Mouse (Mus musculus) heart, adult 2 months (tissue): Measurements from ENCODE around the gene Cacna1d. TPM values are rescaled to one million over a fixed set of nuclear protein-coding genes. Genes with fewer than 3 reads are reported as not detected.
A peak's percentile ranks its signal among the peaks of the same experiment; 100 is the strongest.

Source experiments
- DNase-seq, 2 experiments: peaks; one replicate each; pipeline ENCODE4 v3.0.0; 2021
- H3K27ac ChIP-seq: fragments of 200-600 bp; 2 replicates; pipeline ENCODE4 v1.8.1; 2022
- H3K27me3 ChIP-seq: fragments of 200-500 bp; 2 replicates; pipeline ENCODE4 v1.6.1; 2012; ENCODE audit warnings: mild to moderate bottlenecking, low read length, inconsistent platforms, mixed read lengths; ENCODE audit not compliant: control insufficient read depth, insufficient read depth
- H3K36me3 ChIP-seq: fragments of 200-500 bp; 2 replicates; pipeline ENCODE4 v1.6.1; 2012; ENCODE audit warnings: low read length, inconsistent platforms; ENCODE audit not compliant: control insufficient read depth, insufficient read depth
- H3K4me1 ChIP-seq: fragments of 200-500 bp; 2 replicates; pipeline ENCODE4 v1.6.1; 2011; ENCODE audit warnings: low read length; ENCODE audit not compliant: control insufficient read depth, insufficient read depth
- H3K4me3 ChIP-seq: fragments of 200-600 bp; 2 replicates; pipeline ENCODE4 v1.8.1; 2022
- H3K79me2 ChIP-seq: fragments of 200-500 bp; replicated peaks from 2 replicates; pipeline ENCODE4 v1.6.1; 2012; ENCODE audit warnings: mild to moderate bottlenecking, inconsistent platforms, low read length, moderate library complexity, mixed read lengths; ENCODE audit not compliant: control insufficient read depth, insufficient read depth
- H3K9ac ChIP-seq: fragments of 200-500 bp; 2 replicates; pipeline ENCODE4 v1.6.1; 2012; ENCODE audit warnings: low read depth, mild to moderate bottlenecking, control low read depth, inconsistent platforms, low read length, mixed read lengths
- CTCF ChIP-seq: fragments of 200-600 bp; IDR thresholded peaks from 2 replicates; pipeline ENCODE4 v1.8.1; 2022; ENCODE audit warnings: antibody characterized with exemption, mild to moderate bottlenecking, moderate library complexity
- EP300 ChIP-seq: fragments of 200-500 bp; IDR thresholded peaks from 2 replicates; pipeline ENCODE4 v1.6.1; 2011; ENCODE audit warnings: low read depth, low read length, control low read depth; ENCODE audit not compliant: insufficient read depth
- POLR2A ChIP-seq: fragments of 200-500 bp; IDR thresholded peaks from 2 replicates; pipeline ENCODE4 v1.6.1; 2011; ENCODE audit warnings: mild to moderate bottlenecking, low read depth, low read length, control low read depth; ENCODE audit not compliant: insufficient read depth
- WGBS: fragments of 180-500 bp; shearing (Covaris S2); methylation state at CpG from one replicate; pipeline ENCODE4 v1.1.7; 2018; 5-methylcytosine and 5-hydroxymethylcytosine counted together
- intact Hi-C: fragments of 180-260 bp; cut with DNase I; formaldehyde crosslinking; loops from one replicate; pipeline ENCODE4 v1.15.1; 2025
- polyA plus RNA-seq: library from polyadenylated mRNA; depleted of rRNA; stranded (reverse); fragments of >200 nt; gene quantifications from 2 replicates; pipeline ENCODE4 v1.2.3, GENCODE M21; 2012
- total RNA-seq, 2 experiments: library from RNA; stranded (reverse); gene quantifications; 2 replicates each; pipeline ENCODE4 v1.2.3; 2021

Gene Cacna1d
- total and polyA plus RNA-seq, 3 experiments, result 1.3 to 3.0 (median 2.1) TPM

DNA sequence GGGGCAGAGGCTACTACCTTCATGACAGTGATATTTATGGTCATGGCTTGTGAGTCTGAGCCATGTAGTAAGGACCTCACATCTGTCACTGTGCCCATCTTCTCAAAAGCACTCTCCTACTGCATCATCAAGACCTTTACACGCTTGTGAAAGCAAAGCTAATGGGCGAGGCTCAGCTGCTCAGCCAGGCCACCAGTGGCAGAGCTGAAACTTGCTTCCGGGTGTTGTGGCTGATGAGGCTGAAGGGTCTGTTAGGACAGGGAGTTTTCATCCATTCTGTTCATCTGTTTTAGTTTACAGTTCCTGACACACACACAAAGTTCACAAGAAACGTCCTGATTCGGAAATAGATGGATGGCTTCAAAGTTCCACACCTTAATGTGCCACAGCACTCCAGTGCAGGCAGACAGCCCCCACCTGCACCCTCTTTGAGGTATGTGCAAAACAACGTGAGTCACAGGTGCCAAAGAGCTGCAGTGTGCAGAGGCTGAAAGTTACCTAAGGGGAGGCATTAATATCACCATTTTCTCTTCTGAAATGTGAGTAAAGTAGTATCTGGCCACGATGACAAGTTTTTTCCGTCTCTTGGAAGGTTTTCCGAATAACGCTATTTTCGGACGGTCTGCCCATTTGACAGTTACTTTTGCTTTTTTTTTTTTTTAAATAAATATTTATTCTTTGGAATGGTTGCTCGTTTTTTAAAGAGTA, 306.7 kb downstream of the Cacna1d start:
- Histone ChIP-seq H3K79me2 (no peaks in the 10 kb centered on the region), H3K4me1 (no peaks in the 10 kb centered on the region), H3K9ac (no peak overlapping the region), H3K27me3 (no peaks in the 10 kb centered on the region), H3K4me3 (no peak overlapping the region), H3K36me3 (no peaks in the 10 kb centered on the region), H3K27ac (no peak overlapping the region)
- intact Hi-C loops, result no loop called here
- 75% methylated on average over 13 of the region's 13 CpGs for WGBS
- TF ChIP-seq POLR2A (no peak), CTCF (no peak), EP300 (no peak)
- no peak for DNase-seq

DNA sequence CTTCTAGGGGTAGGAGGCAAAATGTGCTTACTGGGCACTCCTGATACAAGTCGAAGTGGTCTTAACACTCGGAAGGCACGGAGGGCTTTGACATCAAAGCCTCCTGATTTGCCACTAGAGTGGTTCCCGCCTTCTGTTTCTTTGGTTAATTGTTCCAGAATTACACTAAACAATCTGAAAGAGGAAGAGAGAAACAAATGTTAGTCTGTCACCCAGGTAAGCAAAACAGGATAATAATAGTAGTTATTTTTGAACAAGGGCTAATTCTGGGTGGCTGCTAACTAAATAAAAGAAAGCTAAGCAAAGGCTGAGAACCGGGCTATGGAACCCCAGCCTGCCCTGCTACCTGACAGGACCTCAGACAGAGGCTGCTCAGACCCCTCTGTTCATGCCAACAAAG, 307.2 kb downstream of the Cacna1d start:
- no peak for TF ChIP-seq POLR2A
- TF ChIP-seq CTCF, result no peak
- no peak for TF ChIP-seq EP300

DNA sequence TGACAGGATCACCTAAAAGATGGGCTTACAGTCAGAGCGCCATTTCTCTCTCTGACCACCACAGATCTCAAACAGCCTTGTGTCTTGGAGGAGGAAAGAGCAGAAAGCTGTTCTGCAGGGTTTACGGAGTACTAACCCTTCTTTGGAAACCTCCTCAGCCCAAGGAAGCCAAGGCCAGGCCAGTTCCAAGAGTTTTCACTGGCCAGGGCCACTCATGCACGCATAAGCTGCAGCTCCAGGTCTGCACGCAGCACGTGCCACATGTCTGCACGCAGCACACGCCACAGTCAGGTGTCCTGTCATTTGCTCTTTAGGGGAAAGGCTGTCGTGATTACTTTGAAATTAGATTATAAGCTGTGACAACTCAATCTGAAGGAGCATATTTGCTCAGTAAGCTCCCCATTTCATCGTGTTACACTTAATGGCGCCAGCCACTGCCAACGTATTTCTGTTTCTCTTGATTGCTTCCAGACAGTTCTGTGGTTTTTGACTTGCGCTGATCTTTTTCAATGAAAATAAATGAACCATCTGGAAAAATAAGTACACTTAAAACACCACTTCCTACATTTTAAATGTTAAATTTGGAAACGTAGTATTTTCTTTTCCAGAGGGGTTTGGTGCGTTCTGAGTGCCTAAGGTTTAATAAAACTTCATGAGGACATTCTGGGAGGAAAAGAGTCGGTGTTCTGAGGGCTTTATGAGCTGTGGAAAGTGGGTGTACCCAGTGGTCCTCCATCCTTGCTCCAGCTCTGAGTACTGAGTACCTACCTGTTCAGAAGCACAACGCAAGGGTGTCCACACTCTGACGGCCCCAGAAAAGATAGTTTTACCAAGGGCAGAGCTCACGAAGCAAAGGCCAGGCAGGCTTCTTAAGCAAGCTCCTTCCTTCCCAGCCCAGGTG, 308.4 kb downstream of the Cacna1d start:
- no peak overlapping the region for H3K9ac ChIP-seq
- 86% methylated on average over 18 of the region's 18 CpGs for WGBS
- no peaks in the 10 kb centered on the region; the same call in 1 of the 2 replicates for H3K4me1 ChIP-seq
- DNase-seq, result no peak
- intact Hi-C loops, result no loop called here
- TF ChIP-seq EP300 (no peak), POLR2A (no peak), CTCF (no peak)
- H3K4me3 ChIP-seq, result no peak overlapping the region
- no peaks in the 10 kb centered on the region for H3K79me2 ChIP-seq
- no peak overlapping the region for H3K27ac ChIP-seq
- H3K27me3 ChIP-seq, result no peaks in the 10 kb centered on the region
- no peaks in the 10 kb centered on the region for H3K36me3 ChIP-seq

More for the DNA sequence above, 307.2 kb downstream of the Cacna1d start:
- Histone ChIP-seq H3K79me2 (no peaks in the 10 kb centered on the region), H3K27ac (no peak overlapping the region), H3K36me3 (no peaks in the 10 kb centered on the region), H3K27me3 (no peaks in the 10 kb centered on the region), H3K9ac (no peak overlapping the region), H3K4me3 (no peak overlapping the region), H3K4me1 (no peaks in the 10 kb centered on the region)
- no peak for DNase-seq
- WGBS, result 82% methylated on average over 5 of the region's 5 CpGs
- intact Hi-C loops, result no loop called here

DNA sequence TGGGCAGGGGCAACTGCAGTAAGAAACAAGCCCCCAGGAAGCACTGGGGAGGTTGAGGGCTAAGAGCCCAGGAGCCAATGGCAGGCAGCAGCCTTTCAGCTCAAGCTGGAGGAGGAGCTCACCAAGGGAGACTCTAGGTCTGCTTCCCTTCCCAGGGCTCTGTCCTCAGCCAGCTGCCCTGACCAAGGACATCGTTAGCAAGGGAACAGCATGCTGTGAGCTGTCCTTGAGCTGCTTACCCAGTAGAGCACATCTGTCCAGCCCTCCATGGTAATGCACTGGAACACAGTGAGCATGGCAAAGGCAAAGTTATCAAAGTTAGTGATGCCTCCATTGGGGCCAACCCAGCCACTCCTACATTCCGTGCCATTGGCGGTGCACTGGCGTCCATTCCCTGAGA, 312.9 kb downstream of the Cacna1d start:
- no peak for DNase-seq
- H3K9ac ChIP-seq, result no peak overlapping the region
- WGBS, result 83% methylated on average over 4 of the region's 4 CpGs

DNA sequence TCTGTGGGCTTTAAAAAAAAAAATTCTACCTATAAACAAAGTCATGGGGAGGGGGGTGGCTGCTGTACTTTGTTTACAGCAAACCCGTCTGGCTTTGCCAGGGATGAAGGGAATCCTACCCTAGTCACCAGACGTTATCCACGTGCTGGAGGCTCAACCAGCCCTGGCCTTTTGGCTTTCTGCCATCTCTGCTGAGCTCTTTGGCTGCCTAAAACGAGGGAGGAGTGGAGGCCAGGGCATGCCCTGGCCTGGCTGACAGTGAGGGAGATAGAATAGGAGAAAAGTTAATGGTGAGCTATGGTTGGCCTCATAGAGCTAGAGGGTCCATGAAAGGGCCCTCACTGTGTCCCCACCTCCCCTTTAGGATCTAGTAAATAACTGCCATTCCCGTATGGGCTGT, 313.4 kb downstream of the Cacna1d start:
- H3K4me3 ChIP-seq, result no peak overlapping the region
- H3K36me3 ChIP-seq, result no peaks in the 10 kb centered on the region
- peak in 1 of 2 experiments; percentile 55 for DNase-seq
- no peak overlapping the region for H3K9ac ChIP-seq
- intact Hi-C loops, result loop anchor here (5.0 kb wide), 1 partner anchor 39 kb away; no protein-coding TSS in a partner anchor
- 30% methylated on average over 5 of the region's 5 CpGs for WGBS
- no peaks in the 10 kb centered on the region for H3K79me2 ChIP-seq
- TF ChIP-seq EP300 (0 out of 2 replicates have a peak, but pooled peaks have one; percentile 14), POLR2A (no peak), CTCF (no peak)
- H3K27me3 ChIP-seq, result no peaks in the 10 kb centered on the region
- no peak overlapping the region for H3K27ac ChIP-seq
- H3K4me1 ChIP-seq, result no peaks in the 10 kb centered on the region; the same call in 1 of the 2 replicates

More for the DNA sequence above, 312.9 kb downstream of the Cacna1d start:
- Histone ChIP-seq H3K4me1 (no peaks in the 10 kb centered on the region; the same call in 1 of the 2 replicates), H3K27ac (no peak overlapping the region), H3K27me3 (no peaks in the 10 kb centered on the region), H3K36me3 (no peaks in the 10 kb centered on the region), H3K4me3 (no peak overlapping the region), H3K79me2 (no peaks in the 10 kb centered on the region)
- intact Hi-C loops, result loop anchor here (5.0 kb wide), 1 partner anchor 39 kb away; no protein-coding TSS in a partner anchor
- no peak for TF ChIP-seq EP300
- TF ChIP-seq CTCF, result no peak
- TF ChIP-seq POLR2A, result no peak
